Comparison of ENCODE assay signal across 19 mouse cellular contexts in the genomic region with DNA sequence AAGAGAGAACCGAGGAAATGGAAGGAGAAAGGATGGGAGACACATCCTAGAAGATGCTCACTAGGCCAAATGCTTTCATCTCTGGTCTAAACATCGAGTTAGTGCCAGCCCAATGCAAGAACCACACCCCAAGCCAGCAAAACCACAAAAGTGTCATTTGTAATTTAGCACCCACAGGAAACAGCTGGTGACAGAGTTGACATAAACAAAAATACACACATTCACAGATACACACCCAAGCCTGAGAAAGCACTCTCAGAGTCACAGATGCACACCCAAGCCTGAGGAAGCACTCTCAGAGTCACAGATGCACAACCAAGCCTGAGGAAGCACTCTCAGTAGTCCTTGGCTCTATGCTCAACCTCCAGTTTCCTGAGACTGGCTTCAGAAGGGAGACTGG. TPM values are rescaled to one million over a fixed set of nuclear protein-coding genes. Genes with fewer than 3 reads are reported as not detected.
DNase-seq lines count a peak whose midpoint lies in the region; ATAC-seq and TF ChIP-seq lines count a peak whose summit lies in the region.
"Had no signal": no experiment of that assay in that cellular context is flagged by ENCODE, and none has a peak within 500 bp of the region (broad histone marks: within the 10 kb centered on the region; RNA-seq: fewer than 3 reads in every experiment).

No protein-coding gene starts in this region.

- intact Hi-C loops in heart, postnatal 25 days (cut with DNase I): loop anchor here (10.0 kb wide), 1 partner anchor 126 kb away; no protein-coding TSS in a partner anchor
- intact Hi-C loops in gastrocnemius, adult 2 months (cut with DNase I): loop anchor here (5.0 kb wide), 2 partner anchors 38 to 58 kb away; a partner anchor contains a TSS

- DNase-seq in heart, adult 11 months: peak; percentile 84
- no peak for DNase-seq in heart, postnatal 25 days (ENCODE audit: low spot score)
- DNase-seq in 416B (ENCODE audit: low read depth) (peak; percentile 78), MEL-GATA-1-ER (ENCODE audit: extremely low read depth, low read depth) (peak; percentile 62)
- DNase-seq in gastrocnemius, adult 2 months: no peak
- DNase-seq: heart, adult 2 months; heart, postnatal 10 days; right cerebral cortex, postnatal 14 days; thymus, postnatal 25 days had no signal

- H3K36me3 ChIP-seq in heart, embryonic 12.5 days: no peaks in the 10 kb centered on the region
- H3K36me3 ChIP-seq: hindbrain, embryonic 15.5 days; limb, embryonic 10.5 days; midbrain, embryonic 12.5 days had no signal

- H3K4me3 ChIP-seq in gastrocnemius, adult 2 months: no peak overlapping the region
- no peak overlapping the region for H3K4me3 ChIP-seq in heart, embryonic 12.5 days
- H3K4me3 ChIP-seq: erythroblast, embryonic 14.5 days; heart, adult 2 months; hindbrain, embryonic 15.5 days; limb, embryonic 10.5 days; midbrain, embryonic 12.5 days had no signal

- WGBS in heart, embryonic 12.5 days: 65% methylated on average over 2 of the region's 2 CpGs

- no peaks in the 10 kb centered on the region for H3K27me3 ChIP-seq in heart, embryonic 12.5 days (replicated peaks)
- H3K27me3 ChIP-seq: hindbrain, embryonic 15.5 days; midbrain, embryonic 12.5 days had no signal

- no peaks in the 10 kb centered on the region for H3K9me3 ChIP-seq in heart, embryonic 12.5 days (replicated peaks)
- H3K9me3 ChIP-seq: hindbrain, embryonic 15.5 days; limb, embryonic 10.5 days; midbrain, embryonic 12.5 days had no signal

- peak; percentile 91 for ATAC-seq in monocyte, adult 5-6 weeks (replicated peaks; ENCODE audit: insufficient number of reproducible peaks, low FRiP score, low TSS enrichment, poor library complexity, severe bottlenecking)
- ATAC-seq in erythroblast, adult 5-6 weeks (replicated peaks; ENCODE audit: low FRiP score, poor library complexity, severe bottlenecking): no peak
- no peak for ATAC-seq in heart, embryonic 12.5 days (ENCODE audit: insufficient number of reproducible peaks, low FRiP score)
- ATAC-seq: forebrain, embryonic 16.5 days; lung, postnatal 0 days had no signal

- no peaks in the 10 kb centered on the region for H3K4me1 ChIP-seq in heart, embryonic 12.5 days (replicated peaks)
- H3K4me1 ChIP-seq: hindbrain, embryonic 15.5 days; limb, embryonic 10.5 days; midbrain, embryonic 12.5 days had no signal

- no peak overlapping the region for H3K9ac ChIP-seq in heart, embryonic 12.5 days
- H3K9ac ChIP-seq: hindbrain, embryonic 15.5 days; liver, embryonic 14.5 days; midbrain, embryonic 12.5 days had no signal

- no peak for TF ChIP-seq CTCF in gastrocnemius, adult 2 months (IDR thresholded peaks at IDR 0.05)

- H3K27ac ChIP-seq in gastrocnemius, adult 2 months: no peak overlapping the region
- no peak overlapping the region for H3K27ac ChIP-seq in heart, embryonic 12.5 days (ENCODE audit: poor library complexity, severe bottlenecking)
- H3K27ac ChIP-seq: heart, adult 2 months; hindbrain, embryonic 15.5 days; limb, embryonic 10.5 days; liver, embryonic 14.5 days; midbrain, embryonic 12.5 days had no signal

- H3K4me2 ChIP-seq in heart, embryonic 12.5 days: no peak overlapping the region
- H3K4me2 ChIP-seq: hindbrain, embryonic 15.5 days; midbrain, embryonic 12.5 days had no signal

RNA-seq across cellular contexts. Expression of a gene that starts 15.1 kb away (rescaled TPM):
- total RNA-seq in heart, postnatal 25 days (2021): 10 to 100 TPM; 35.6 to 38.1 TPM
- 48.7 to 89.2 TPM (median 59.8 TPM) in 3 replicates for total RNA-seq in monocyte, adult 5-6 weeks (2017)
- 8.4 and 36.9 TPM in 2 replicates for total RNA-seq in erythroblast, adult 5-6 weeks (2015; ENCODE audit: low replicate concordance)
- total RNA-seq in erythroblast, adult 5-6 weeks (2017; ENCODE audit: low replicate concordance): 17.9 and 22.9 TPM in 2 replicates
- total RNA-seq in gastrocnemius, adult 2 months (2021): 10 to 100 TPM; 27.2 to 32.4 TPM
- polyA plus RNA-seq in heart, embryonic 12.5 days (2016; fragmentation: Nextera tagmentation; extraction: Ambion mirVana): 50.5 and 51.5 TPM in 2 replicates

RNA-seq across cellular contexts. Expression of a gene that starts 27.5 kb away (rescaled TPM):
- total RNA-seq in heart, postnatal 25 days (2021): 10 to 100 TPM; 28.8 to 29.1 TPM
- total RNA-seq in monocyte, adult 5-6 weeks (2017): 52.5 to 106 TPM (median 85.1 TPM) in 3 replicates
- total RNA-seq in erythroblast, adult 5-6 weeks (2015; ENCODE audit: low replicate concordance): 8.1 and 23.0 TPM in 2 replicates
- total RNA-seq in erythroblast, adult 5-6 weeks (2017; ENCODE audit: low replicate concordance): 77.5 and 122 TPM in 2 replicates
- total RNA-seq in gastrocnemius, adult 2 months (2021): 10 to 100 TPM; 31.6 to 32.8 TPM
- 29.2 and 32.3 TPM in 2 replicates for polyA plus RNA-seq in heart, embryonic 12.5 days (2016; fragmentation: Nextera tagmentation; extraction: Ambion mirVana)

RNA-seq across cellular contexts. Expression of a gene that starts 27.9 kb away (rescaled TPM):
- 1 to 10 TPM in 1 of 2 experiments, under 1 TPM in 1; 0.99 to 2.9 TPM for total RNA-seq in heart, postnatal 25 days (2021)
- total RNA-seq in monocyte, adult 5-6 weeks (2017): 8.7 to 33.8 TPM (median 15.4 TPM) in 3 replicates
- total RNA-seq in erythroblast, adult 5-6 weeks (2015; ENCODE audit: low replicate concordance): 6.5 and 9.8 TPM in 2 replicates
- 16.2 and 61.5 TPM in 2 replicates for total RNA-seq in erythroblast, adult 5-6 weeks (2017; ENCODE audit: low replicate concordance)
- over 10,000 TPM; 24,727 to 33,034 TPM for total RNA-seq in gastrocnemius, adult 2 months (2021)
- 17.8 and 20.0 TPM in 2 replicates for polyA plus RNA-seq in heart, embryonic 12.5 days (2016; fragmentation: Nextera tagmentation; extraction: Ambion mirVana)

RNA-seq across cellular contexts. Expression of a gene that starts 43.2 kb away (rescaled TPM):
- under 1 TPM; 0.36 to 0.56 TPM for total RNA-seq in heart, postnatal 25 days (2021)
- 1,218 to 1,278 TPM (median 1,233 TPM) in 3 replicates for total RNA-seq in monocyte, adult 5-6 weeks (2017)
- 15.8 and 24.9 TPM in 2 replicates for total RNA-seq in erythroblast, adult 5-6 weeks (2015; ENCODE audit: low replicate concordance)
- 58.3 and 60.0 TPM in 2 replicates for total RNA-seq in erythroblast, adult 5-6 weeks (2017; ENCODE audit: low replicate concordance)
- total RNA-seq in gastrocnemius, adult 2 months (2021): under 1 TPM in 1 of 2 experiments, not detected in 1; 0.17 TPM
- polyA plus RNA-seq in heart, embryonic 12.5 days (2016; fragmentation: Nextera tagmentation; extraction: Ambion mirVana): 0.17 and 0.31 TPM in 2 replicates

RNA-seq across cellular contexts. Expression of a gene that starts 52.1 kb away (rescaled TPM):
- total RNA-seq in heart, postnatal 25 days (2021): 1 to 10 TPM; 6.0 to 7.1 TPM
- total RNA-seq in monocyte, adult 5-6 weeks (2017): 3.9 to 9.8 TPM (median 5.7 TPM) in 3 replicates
- total RNA-seq in erythroblast, adult 5-6 weeks (2015; ENCODE audit: low replicate concordance): 1.5 and 5.2 TPM in 2 replicates
- total RNA-seq in erythroblast, adult 5-6 weeks (2017; ENCODE audit: low replicate concordance): 2.0 and 3.2 TPM in 2 replicates
- 1 to 10 TPM; 4.2 to 5.1 TPM for total RNA-seq in gastrocnemius, adult 2 months (2021)
- polyA plus RNA-seq in heart, embryonic 12.5 days (2016; fragmentation: Nextera tagmentation; extraction: Ambion mirVana): 23.8 and 25.3 TPM in 2 replicates

Comparison
In these comparisons a context has a peak if more than half of its experiments do, and no peak if none do; other contexts are left out.
1. DNase-seq: peak in heart, adult 11 months (single experiment), 416B (single experiment) and MEL-GATA-1-ER (single experiment); none in heart, postnatal 25 days (single experiment) and gastrocnemius, adult 2 months (single experiment).
2. RNA of a gene that starts 27.9 kb away (total RNA-seq): 24,727 to 33,034 TPM in gastrocnemius, adult 2 months; 8.7 to 33.8 TPM in monocyte, adult 5-6 weeks, 6.5 to 61.5 TPM in erythroblast, adult 5-6 weeks and 0.99 to 2.9 TPM in heart, postnatal 25 days; every median in the first group is over 100 times any median in the second.